Mouse (Mus musculus) cerebellum, adult (tissue): ENCODE results near the gene Apbb1.

Source experiments
- ATAC-seq: cut with Nextera tagmentation; 2 replicates; pipeline ENCODE4 v1.9.2; 2017; ENCODE audit warnings: mild to moderate bottlenecking, moderate library complexity, mixed read lengths; ENCODE audit not compliant: insufficient number of reproducible peaks, low FRiP score, low TSS enrichment

Gene Apbb1

GRCm38 (mm10) chr7:105581094-105581703, at the start of gene Apbb1:
Apbb1 (minus strand) TSS chr7:105581653.
- peak; percentile 93 for ATAC-seq

GRCm38 (mm10) chr7:105628633-105629032, 47.2 kb upstream of the Apbb1 start:
- no peak for ATAC-seq

- peak; percentile 92 for ATAC-seq
Observed at GRCm38 (mm10) chr7:105625397-105625796, 43.9 kb upstream of the Apbb1 start.

- no peak for ATAC-seq
Observed at GRCm38 (mm10) chr7:105621646-105622292, 40.3 kb upstream of the Apbb1 start.

- ATAC-seq, result no peak
Observed at GRCm38 (mm10) chr7:105621053-105621452, 39.6 kb upstream of the Apbb1 start.

DNA sequence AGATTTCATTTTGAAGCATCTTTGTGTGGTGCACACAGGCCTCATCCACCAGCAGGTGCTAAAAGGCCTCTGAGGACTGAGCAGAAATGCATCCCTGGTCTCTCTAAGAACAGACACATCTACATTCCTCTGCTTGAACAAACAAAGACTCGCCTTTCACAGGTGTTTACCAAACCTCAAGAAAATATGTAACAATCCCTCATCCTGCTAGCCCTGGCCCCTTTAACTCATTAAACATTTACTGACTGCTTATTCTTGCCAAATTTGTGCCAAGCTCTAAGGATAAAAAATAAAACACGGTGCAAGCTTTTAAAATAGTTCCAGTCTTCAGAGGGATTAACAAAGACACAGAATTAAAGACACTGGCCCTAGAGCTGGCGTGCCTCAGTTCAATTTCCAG, 38.2 kb upstream of the Apbb1 start:
- ATAC-seq, result no peak

DNA sequence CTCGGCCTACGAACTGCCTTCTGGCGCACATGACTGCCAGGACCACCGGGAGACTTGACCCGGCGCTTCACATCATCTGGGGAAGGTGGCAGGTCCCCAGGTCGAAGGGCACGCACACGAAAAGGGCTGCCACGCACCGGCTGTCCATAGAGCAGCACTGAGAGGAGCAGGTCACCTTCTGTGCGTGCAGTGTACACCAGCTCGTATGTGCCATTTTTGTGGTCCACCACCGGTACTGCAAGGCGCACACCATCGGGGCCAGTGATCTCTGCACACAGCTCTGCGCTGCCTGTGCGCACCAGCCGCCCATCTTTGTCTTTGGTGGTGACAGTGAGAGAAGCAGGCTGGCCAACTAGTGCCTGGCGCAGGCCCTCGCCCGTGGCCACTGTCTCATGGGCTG, 36.4 kb upstream of the Apbb1 start:
- no peak for ATAC-seq

GRCm38 (mm10) chr7:105616561-105616960, 35.1 kb upstream of the Apbb1 start:
- ATAC-seq, result no peak

- no peak for ATAC-seq
Observed at GRCm38 (mm10) chr7:105615720-105616119, 34.3 kb upstream of the Apbb1 start.

GRCm38 (mm10) chr7:105614400-105614799, 32.9 kb upstream of the Apbb1 start:
- ATAC-seq, result no peak

GRCm38 (mm10) chr7:105611767-105612166, 30.3 kb upstream of the Apbb1 start:
- no peak for ATAC-seq

DNA sequence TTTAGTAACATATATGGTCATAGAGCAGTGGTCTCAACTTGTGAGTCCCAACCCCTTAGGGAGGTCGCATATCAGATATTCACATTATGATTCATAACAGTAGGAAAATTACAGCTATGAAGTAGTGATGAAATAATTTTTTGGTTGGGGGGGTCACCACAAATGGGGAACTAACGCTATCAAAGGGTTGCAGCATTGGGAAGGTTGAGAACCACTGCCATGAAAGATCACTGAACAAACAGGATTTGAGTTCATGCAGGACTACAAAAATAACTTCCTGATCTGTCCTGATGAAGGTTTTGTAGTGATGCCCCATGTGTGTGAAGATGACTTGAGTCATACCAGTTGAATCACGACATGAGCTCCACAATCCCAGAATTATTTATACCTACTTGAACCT, 27.0 kb upstream of the Apbb1 start:
- ATAC-seq, result no peak

GRCm38 (mm10) chr7:105602860-105603623, 21.6 kb upstream of the Apbb1 start:
- peak; percentile 70 for ATAC-seq

- no peak for ATAC-seq
Observed at GRCm38 (mm10) chr7:105590097-105590496, 8.6 kb upstream of the Apbb1 start.

DNA sequence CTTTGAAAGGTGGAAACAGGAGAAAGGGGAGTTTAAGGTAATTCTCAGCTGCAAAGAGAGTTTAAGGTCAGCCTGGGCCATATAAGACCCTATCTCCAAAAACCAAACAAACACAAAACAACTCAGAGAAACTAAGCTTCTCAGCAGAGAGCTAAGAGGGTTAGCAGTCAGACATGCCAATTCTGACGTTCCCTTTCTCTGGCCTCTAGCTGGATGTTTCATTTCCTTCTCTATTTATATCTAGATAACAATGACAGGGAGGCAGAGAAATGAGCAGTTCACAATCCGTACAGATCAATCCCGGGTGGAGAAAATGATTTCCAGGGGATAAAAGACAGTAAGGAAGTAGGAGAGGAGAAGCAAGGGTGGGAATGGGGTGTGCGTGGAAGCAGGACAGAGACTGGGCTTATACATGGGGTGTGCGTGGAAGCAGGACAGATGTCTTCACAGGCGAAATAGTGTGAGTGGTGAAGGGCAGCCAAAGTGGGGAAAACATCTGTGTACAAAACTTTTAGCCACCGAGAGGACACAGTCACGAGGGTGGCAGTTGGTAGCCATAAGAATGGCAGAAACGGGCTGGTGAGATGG, 7.0 kb upstream of the Apbb1 start:
- ATAC-seq, result no peak

- ATAC-seq, result no peak
Observed at GRCm38 (mm10) chr7:105581959-105582358, 506 bp upstream of the Apbb1 start.

- no peak for ATAC-seq
Observed at GRCm38 (mm10) chr7:105580627-105581089, 795 bp downstream of the Apbb1 start.

DNA sequence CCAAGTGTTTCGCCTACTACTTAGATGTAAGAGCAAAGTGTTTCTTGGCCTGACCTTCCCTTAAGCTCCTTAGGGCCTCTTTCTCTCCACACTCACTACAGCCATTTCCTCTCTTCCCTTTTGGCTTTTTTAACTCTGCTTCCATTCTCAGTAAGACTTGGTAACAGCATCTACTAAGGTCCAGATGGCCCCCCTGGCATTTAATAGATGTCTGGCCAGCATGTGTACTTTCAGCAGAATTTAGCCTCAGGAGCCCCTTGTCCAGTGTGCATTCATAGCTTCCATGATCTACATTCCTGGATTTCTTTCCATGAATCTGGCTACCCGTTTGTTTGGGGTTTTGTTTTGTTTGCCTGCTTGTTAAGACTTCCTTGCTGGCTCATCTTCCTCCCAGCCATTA, 3.0 kb downstream of the Apbb1 start:
- no peak for ATAC-seq

- ATAC-seq, result no peak
Observed at GRCm38 (mm10) chr7:105577377-105577871, 4.0 kb downstream of the Apbb1 start.

DNA sequence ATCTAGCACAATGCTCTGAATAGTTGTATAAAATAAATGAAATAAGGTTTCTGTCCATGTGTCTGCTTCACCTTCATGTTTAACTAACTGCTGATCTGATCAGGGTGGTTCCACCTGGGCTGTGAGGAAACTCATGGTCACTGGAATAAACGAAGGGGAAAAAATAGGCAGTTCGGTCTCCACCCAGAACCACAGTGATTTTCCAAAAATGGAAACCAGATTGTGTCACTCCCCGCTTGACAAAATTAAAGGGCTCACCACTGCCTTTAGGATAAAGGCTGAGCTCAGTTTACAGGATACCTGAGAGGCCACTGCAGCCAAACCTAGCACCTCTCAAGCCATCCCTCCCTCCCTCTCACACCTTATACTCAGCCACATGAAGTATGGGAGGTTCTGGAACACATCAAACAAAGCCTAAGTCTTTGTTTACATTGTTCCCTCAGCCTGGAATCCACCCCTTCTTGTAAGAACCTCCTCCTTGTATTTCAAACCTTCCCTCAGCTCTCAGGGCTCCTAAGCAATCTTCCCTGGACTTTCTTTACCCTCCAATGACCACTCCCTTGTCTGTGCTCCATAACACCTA, 5.2 kb downstream of the Apbb1 start:
- ATAC-seq, result no peak

GRCm38 (mm10) chr7:105574537-105574936, 6.9 kb downstream of the Apbb1 start:
- no peak for ATAC-seq
